8 mouse cellular contexts compared by ENCODE assay signal in the genomic region with DNA sequence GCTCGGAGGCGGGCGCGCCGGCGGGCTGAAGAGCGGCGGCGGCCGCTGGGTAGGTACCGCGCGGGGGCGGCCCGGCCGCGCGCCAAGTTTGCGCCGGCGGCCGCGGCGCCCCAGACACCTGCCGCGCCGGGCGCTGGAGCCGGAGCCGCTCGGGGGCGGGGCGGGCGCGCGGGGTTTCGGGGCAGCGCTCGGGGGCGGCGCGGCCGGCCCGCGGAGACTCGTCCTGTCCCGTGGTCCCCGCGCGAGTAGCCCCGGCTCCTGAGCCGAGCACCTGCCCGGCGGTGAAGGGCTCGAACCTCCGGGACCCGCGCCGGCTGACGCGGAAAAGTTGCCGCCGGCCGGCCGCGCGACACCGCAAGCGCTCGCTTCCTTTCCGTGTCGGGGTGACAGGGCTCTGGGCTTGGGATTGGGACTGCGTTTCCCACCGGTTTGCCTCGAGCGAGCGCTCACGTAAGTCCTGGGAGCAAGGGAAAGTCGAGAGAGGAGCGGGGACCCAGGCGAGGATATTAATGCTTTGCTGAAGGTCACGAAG.
A peak's percentile ranks its signal among the peaks of the same experiment; 100 is the strongest.
DNase-seq lines count a peak whose midpoint lies in the region; ATAC-seq and TF ChIP-seq lines count a peak whose summit lies in the region.

No protein-coding gene starts in this region.

- H3K36me3 ChIP-seq in embryonic facial prominence, embryonic 10.5 days (replicated peaks), result no peaks in the 10 kb centered on the region
- no peaks in the 10 kb centered on the region for H3K36me3 ChIP-seq in hindbrain, embryonic 10.5 days
- no peaks in the 10 kb centered on the region for H3K36me3 ChIP-seq in lung, postnatal 0 days (ENCODE audit: insufficient read depth, low read length)

- H3K4me2 ChIP-seq in lung, postnatal 0 days (replicated peaks; ENCODE audit: low read depth, low read length), result peak overlapping the region; percentile 78

- H3K4me1 ChIP-seq in embryonic facial prominence, embryonic 10.5 days, result peaks cover 8% of the 10 kb centered on the region
- H3K4me1 ChIP-seq in hindbrain, embryonic 10.5 days (replicated peaks), result peaks cover 15% of the 10 kb centered on the region
- H3K4me1 ChIP-seq in lung, postnatal 0 days (ENCODE audit: insufficient read depth, low read depth, low read length), result no peaks in the 10 kb centered on the region

- H3K4me3 ChIP-seq in embryonic facial prominence, embryonic 10.5 days, result peak overlapping the region; percentile 72
- H3K4me3 ChIP-seq in hindbrain, embryonic 10.5 days, result peak overlapping the region; percentile 71
- H3K4me3 ChIP-seq in lung, postnatal 0 days (ENCODE audit: low read depth, low read length), result peak overlapping the region; percentile 75

- no peak for ATAC-seq in lung, postnatal 0 days

- H3K27ac ChIP-seq in embryonic facial prominence, embryonic 10.5 days (replicated peaks), result peak overlapping the region; percentile 73
- peak overlapping the region; percentile 87 for H3K27ac ChIP-seq in hindbrain, embryonic 10.5 days
- H3K27ac ChIP-seq in lung, postnatal 0 days (ENCODE audit: low read length), result peak overlapping the region; percentile 87

- TF ChIP-seq CTCF in lung, postnatal 0 days (IDR thresholded peaks at IDR 0.05), result no peak

- TF ChIP-seq EP300 in lung, postnatal 0 days (IDR thresholded peaks at IDR 0.05), result no peak

- 2% methylated on average over 82 of the region's 82 CpGs for WGBS in embryonic facial prominence, embryonic 10.5 days
- WGBS in hindbrain, embryonic 10.5 days, result 2% methylated on average over 82 of the region's 82 CpGs
- WGBS in lung, postnatal 0 days, result under 1% methylated on average over 63 of the region's 82 CpGs

- no peaks in the 10 kb centered on the region for H3K9me3 ChIP-seq in embryonic facial prominence, embryonic 10.5 days
- no peaks in the 10 kb centered on the region for H3K9me3 ChIP-seq in hindbrain, embryonic 10.5 days
- no peaks in the 10 kb centered on the region for H3K9me3 ChIP-seq in lung, postnatal 0 days (ENCODE audit: low read length)

- peak; percentile 13 to 15 for DNase-seq in adrenal gland, postnatal 4 days (ENCODE audit: low spot score in 2 of 2)
- no peak for DNase-seq in adrenal gland, postnatal 36 days
- peak; percentile 8 to 11 for DNase-seq in right cerebral cortex, adult 2 months (ENCODE audit: low spot score in 2 of 2)
- no peak for DNase-seq in right cerebral cortex, adult 18-20 months
- peak; percentile 47 for DNase-seq in embryonic facial prominence, embryonic 10.5 days (ENCODE audit: low spot score)
- DNase-seq in hindbrain, embryonic 10.5 days (ENCODE audit: low spot score), result peak; percentile 44
- DNase-seq in lung, postnatal 0 days (ENCODE audit: low spot score), result peak; percentile 48
- DNase-seq in spleen, postnatal 14 days (ENCODE audit: low spot score in 2 of 2), result peak; percentile 18 to 41

- peak overlapping the region; percentile 79 for H3K9ac ChIP-seq in lung, postnatal 0 days (replicated peaks; ENCODE audit: low read depth)

- peaks cover 44% of the 10 kb centered on the region for H3K27me3 ChIP-seq in embryonic facial prominence, embryonic 10.5 days (replicated peaks; ENCODE audit: low read depth, poor library complexity, severe bottlenecking)
- peaks cover 29% of the 10 kb centered on the region for H3K27me3 ChIP-seq in hindbrain, embryonic 10.5 days (ENCODE audit: insufficient read depth, poor library complexity, severe bottlenecking)
- no peaks in the 10 kb centered on the region for H3K27me3 ChIP-seq in lung, postnatal 0 days (replicated peaks; ENCODE audit: insufficient read depth, low read length)

Comparison
In these comparisons a context has a peak if more than half of its experiments do, and no peak if none do; other contexts are left out.
1. DNase-seq: peak in adrenal gland, postnatal 4 days (2 of 2), right cerebral cortex, adult 2 months (2 of 2), embryonic facial prominence, embryonic 10.5 days (single experiment), hindbrain, embryonic 10.5 days (single experiment), lung, postnatal 0 days (single experiment) and spleen, postnatal 14 days (2 of 2); none in adrenal gland, postnatal 36 days (0 of 2) and right cerebral cortex, adult 18-20 months (single experiment).
2. Peak in every context shown above with its lines, with median percentiles within 50 percentile points of each other: H3K27ac ChIP-seq and H3K4me3 ChIP-seq.